Mouse (Mus musculus) kidney, adult 9 months (tissue): ENCODE measurements around the gene Usp46.
"Not testable (repeated sequence)": the region's sequence is repeated elsewhere in the genome, so short reads cannot be mapped to it uniquely, and the experiment has no call there.

Experiments used
- DNase-seq: peaks from one replicate; pipeline ENCODE4 v3.0.0; 2022

Usp46 gene

DNA sequence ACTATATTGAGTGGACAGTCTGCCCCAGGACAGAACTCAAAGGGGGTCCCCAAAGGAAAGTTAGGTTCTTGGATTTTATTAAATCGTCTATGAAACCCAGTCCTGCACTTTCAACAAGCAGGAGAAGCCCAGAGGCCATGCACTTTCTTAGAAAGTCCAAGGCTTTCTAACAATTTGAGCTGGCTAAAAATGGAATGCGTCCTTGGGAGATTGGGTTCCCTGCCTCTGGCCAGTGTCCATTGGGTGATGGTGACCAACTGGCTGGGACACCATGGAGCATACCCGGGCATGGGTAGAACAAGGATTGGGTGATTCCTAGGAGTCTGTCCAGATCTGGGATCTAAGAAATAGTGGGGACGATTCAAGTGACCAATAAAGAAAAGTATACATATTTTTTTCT lies 47.7 kb downstream of the Usp46 start:
- DNase-seq, result no peak

DNA sequence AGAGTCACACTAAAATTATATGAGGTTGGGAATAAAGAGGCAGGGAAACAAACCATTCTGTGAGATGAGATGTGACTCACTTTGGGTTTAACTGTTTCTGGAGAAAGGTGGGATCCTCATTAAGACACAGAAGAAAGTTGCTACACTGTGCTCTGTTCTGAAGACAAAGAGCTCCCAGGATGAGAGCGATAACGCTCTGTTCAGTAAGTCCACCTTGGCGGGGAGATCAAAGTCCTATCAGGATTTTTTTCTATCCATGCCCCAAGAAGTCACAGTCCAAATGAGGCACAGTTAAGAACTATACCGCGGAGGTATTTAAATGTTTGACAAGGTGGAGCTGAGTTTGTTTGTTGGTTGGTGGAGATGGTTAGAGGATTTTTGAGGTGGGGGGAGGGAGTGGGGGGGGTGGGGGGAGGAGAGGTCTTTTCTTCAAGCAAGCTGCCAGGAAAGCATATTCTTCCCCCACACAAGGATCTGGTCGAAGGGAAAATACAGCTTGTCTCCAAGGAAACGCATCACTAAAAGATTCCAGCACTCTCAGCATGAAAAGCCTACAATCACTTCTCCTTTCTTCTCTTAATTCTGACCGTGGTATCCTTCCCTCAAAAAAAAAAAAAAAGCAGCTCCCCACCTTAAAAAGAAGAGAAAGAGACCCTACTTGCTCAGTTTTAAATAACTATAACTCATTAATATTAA lies 49.2 kb downstream of the Usp46 start:
- DNase-seq, result peak; percentile 34

DNA sequence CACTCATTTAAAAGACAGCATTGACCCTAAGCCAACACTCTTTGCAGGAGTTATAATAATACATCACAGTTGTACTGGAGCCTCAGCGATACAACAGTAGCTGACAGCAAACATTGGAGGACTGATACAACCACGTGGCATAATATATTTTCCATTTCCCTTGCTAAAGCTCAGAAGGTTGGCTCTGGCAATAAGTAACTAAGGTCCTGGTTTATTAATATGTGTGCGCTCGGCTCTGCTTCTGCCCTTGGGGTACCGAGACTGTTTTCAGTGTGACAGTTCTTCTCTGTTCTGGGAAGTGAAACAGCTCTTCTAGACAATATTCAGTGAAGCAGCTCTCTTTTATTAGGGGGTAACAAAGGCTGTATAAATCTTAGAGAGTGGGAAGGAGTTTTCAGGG lies 50.7 kb downstream of the Usp46 start:
- peak; percentile 77 for DNase-seq

DNA sequence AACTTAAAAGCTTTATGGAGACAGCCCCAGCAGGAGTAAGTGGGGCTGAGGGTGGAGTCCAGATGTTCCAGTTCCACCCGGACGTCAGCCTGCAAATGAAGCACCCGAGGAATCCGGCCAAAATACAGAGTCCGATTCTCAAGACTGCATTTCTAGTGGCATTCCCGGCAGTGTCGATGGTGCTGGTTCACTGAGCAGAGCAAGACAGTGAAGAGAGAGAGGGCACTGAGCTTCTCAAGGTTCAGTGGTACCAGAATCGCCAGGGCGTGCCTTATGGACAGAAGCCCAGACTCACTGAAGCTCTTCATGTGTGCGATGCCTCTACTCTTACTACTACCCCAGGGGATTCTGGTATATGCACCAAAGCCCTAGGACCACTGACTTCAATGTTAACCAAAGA lies 56.6 kb downstream of the Usp46 start:
- DNase-seq, result peak; percentile 96

DNA sequence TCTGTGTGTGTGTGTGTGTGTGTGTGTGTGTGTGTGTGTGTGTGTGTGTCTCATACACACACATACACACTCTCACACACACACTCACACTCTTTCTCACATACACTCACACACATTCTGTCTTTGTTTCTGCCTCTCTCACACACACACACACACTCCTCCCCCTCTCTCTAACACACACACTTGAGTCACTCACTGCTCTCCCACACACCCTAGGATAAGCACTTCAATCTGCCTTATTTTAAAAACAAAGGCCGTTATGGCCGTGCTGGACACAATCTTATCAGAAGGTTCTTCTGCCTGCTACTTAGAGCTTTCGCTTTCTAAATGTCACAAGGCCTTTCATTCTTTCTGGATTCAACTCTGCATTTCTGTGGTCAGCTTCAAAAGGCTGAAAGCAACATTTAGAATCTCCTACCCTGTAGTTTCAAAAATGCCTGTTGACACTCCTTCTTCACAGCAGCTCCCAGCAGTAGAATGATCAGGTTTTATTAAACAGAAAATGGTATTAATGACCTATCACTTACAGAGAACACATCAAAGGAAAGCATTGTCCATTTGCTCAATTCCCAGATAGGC lies 60.6 kb downstream of the Usp46 start:
- no peak for DNase-seq

DNA sequence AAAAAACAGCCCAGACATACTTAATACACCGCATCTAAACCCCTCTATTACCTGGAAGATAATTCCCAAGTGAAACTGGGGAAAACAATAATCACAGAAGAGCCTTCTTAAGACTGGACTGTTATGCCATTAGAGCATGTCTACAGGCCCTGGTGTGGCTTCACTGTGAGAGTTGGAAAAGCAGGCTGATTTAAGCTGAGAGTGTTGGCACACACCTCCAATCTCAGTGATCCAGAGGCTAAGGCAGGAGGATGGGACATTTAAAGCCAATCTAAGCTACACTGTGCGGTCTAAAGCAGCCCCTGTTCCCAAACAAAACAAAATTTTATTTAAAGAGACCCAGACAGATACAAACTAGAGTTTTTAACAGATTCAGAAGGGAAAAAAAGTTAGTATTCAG lies 62.3 kb downstream of the Usp46 start:
- no peak for DNase-seq

DNA sequence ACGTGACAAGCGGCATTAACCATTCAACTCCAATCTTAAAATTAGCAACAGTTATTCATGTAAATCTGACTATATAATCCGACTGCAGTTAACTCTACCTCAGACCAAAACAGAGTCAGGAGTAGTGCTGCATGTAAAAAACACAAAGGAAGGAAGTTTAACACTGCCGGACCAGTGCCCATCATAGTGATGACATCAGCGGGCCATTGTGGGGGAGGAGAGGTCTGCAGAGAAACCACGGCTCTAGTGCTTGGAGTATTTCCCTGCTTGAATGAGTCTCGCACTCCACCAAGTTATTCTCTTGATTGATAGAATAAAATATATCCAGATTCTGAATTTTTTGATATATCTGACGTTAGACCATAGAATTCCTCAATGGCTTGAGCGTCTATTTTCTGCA lies 66.5 kb downstream of the Usp46 start:
- DNase-seq, result no peak

DNA sequence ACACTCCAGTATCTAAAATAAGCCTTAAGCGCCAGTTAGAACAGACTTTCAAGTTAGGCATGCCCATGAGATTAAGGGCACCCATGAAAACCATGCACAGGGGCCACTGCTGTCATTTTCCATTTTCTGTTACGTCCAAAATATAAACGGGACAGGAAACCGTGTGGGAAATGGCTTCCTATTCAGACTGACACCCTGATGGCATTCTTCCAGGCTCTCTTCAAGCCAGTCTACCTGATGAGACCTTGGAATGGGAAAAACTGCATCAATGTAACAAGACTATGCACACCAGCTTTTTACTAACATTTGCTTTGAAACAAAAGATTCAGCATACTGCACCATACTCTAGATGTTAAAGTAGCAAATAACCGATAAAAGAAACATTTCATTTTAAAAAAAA lies 69.3 kb downstream of the Usp46 start:
- DNase-seq, result no peak

DNA sequence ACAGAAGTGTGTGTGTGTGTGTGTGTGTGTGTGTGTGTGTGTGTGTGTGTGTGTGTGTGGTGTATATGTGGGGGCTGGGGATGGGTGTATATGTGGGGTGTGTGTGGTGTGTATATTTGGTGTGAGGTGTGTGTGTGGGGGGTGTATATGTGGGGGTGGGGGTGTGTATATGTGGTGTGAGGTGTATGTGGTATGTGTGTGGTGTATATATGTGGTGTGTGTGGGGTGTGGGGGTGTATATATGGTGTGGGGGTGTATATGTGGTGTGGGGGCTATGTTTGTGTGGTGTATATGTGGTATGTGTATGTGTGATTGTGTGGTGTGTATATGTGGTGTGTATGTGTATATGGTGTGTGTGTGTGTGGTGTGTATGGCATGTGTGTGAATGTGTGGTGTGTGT lies 73.4 kb downstream of the Usp46 start:
- no peak for DNase-seq

DNA sequence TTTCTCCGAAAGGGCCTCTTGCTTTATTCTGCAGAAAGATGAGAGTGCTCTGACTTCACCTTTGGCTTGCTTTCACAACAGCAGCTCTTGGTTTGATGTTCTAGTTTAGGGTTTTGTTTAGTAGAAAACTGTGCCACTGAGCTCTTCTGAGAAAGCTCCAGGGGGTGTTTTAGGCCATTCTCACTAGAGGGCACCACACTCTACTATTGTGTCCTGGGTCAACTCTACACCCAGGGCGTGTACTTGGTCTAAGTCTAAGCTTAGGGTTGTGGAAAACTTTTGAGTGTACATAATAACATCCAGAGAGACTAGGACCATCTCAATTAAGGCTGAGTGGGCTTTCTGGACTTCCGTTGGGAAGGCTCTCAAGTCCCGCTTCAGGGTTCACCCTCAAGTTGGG lies 74.7 kb downstream of the Usp46 start:
- peak; percentile 72 for DNase-seq

DNA sequence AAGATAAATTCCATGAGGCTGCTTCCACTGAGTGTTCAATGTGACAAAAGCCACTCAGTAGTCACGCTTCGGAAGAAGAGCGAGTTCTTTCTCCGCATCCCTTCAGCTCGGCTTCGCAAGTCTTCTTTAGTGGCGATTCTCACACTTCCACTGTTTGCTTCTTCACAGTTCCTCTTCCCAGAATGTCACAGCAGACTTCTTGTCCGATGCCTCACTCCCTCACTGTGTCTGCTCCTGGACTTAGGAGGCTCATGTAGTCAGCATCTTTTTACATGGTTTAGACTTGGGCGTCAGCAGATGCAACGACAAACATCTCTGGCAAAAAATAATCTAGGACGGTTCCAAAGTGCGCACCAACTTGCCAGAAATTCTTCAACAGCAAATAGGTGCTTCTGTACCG lies 75.9 kb downstream of the Usp46 start:
- no peak for DNase-seq

DNA sequence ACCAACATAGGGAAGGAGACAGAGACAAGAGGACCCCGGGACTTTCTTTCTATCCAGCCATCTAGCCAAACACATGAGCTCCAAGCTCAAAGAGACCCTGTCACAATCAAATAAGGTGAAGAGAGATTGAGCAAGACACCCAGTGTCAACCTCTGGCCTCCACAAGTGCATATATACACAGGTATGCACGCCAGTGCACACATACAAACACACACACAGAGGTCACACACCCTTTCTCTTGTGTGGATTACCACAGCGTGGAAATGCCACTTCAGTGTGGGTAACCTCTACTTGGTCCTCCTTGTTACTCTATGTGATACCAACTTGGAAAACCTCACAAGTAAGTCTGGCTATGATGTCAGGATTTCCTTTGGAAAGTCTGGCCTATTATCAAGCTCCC lies 78.7 kb downstream of the Usp46 start:
- DNase-seq, result no peak

DNA sequence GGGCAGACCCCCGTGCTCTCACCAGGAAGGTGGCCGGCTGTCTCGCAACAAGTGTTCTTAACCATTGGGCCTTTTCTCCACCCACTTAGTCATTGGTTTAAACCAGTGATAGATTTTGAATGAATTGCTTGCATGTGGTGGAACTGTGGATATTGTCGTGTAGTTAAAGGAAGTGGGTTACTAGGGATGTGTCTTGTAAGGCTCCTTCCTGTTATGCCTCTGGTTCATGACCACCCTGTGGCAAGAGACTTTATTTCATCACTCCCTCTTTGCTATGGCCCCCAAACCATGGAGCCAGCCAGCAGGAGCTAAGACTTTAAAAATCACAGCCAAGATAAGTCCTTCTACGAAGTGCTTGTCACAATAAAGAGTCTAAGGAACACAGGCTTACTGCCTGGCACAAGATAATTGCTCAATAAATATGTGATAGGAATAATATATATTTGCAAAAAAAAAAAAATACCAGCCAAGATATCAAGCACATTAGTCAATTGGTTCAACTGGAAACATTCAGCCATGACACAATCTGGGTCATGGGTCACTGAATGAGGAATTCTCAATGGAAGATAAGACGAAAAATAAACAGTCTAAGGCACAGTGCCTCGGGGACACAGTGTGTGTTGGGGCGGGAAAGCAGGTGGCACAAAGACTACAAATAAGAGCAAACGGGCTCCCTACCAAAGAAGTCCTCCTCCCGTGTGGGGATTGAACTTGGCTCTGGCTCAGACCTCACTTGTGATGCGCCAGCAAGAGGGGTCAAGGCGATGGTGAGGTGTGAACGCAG lies 80.3 kb downstream of the Usp46 start:
- DNase-seq, result no peak

DNA sequence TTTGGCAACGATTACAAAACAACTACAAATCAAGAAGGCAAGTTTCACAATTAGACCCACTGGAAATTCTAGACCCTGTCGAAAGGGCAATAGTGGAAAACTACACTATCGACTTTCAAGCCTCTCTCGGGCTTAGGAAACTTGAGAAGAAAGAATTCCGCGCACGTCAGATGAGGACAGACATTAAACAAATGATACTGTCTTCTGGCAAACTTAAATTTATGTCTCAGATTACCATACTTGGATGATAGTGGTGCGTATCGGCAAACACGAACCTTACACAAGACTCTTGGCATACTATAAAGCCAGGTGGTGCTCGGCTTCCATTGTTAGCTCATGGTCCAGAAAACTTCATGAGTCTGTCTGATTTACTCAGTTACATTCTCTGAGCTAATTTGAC lies 90.8 kb downstream of the Usp46 start:
- no peak for DNase-seq

DNA sequence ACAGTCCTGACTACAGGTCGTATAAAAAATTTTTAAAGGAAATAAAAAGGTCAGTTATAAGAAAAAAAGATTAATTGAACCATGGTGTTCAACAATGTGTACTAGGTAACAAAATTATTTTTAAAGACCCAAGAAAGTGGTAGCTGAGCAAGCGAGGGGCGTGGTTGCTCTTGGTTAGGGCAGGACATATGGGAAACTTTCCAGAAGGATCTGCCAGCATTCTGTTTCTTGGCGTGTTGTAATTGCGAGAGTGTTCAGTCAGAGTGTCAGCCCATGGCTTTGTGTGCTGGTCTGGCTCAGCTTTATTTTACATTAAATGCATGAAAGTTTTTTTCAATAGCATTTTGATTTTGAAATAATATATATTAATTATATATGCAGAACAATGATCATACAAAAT lies 96.5 kb downstream of the Usp46 start:
- DNase-seq, result no peak

DNA sequence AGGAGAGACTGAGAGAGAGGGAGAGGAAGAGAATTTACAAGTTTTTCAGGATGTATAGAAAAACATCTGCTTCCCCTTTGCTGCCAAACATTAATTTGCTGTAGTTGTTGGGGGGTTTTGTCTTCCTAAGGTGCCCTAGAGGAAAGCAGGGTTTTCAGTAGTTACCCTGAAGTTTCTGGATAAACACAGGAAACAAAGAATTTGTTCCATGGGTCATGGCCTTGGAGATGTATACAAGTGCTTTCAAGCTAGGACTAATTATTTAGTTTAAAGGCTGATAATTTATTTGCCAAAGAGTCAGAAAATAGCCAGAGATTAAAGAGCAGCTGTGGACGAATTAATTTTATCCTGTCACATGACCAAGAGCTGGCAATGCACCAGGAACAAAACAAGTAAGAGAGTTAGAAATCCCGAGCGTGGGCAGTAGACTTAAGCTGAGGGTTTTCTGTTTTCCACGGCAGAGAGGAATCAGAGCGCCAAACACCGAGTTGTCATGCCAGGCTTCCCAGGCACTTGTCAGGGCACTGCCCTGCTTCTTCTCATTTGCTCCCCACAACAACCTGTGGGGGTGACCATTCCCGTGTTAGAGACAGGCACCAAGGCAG lies 98.1 kb downstream of the Usp46 start:
- DNase-seq, result peak; percentile 61

DNA sequence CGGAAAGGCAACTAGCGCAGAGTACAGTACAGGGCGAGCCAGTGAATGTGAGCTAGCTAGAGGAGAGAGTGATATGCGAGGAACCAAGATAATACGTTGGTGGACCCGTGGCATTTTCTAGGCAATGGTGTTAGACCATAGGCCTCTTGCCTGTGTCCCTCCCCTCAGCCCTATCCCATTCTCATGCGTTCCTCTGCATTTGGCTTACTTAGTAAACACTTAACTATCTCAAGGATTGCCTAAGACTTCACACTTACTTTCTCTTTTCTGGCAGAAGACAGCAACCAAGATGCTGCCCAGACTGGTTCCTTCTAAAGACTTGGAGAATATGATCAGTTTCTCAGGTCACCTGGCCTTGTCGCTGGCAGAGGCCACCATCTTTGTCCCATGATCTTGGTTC lies 98.9 kb downstream of the Usp46 start:
- DNase-seq, result no peak

DNA sequence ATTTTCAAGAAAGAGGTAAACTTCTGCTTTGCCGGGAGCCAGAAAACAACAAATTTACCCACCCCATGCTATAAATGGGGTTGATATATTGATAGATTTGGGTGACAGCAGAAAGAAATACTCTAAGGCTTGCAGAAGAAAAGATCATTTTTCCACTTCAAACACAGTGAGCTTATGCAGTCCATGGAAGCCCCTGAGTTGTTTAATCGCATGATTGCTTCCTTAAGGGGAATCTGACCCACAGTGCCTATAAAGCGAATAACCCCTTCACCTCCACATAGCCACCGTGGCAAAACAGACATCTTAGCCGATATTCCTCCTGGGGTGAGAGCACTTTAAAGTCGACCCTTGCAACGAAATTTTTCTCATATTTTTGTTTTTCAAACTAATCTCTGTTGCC lies 108.5 kb downstream of the Usp46 start:
- DNase-seq, result no peak

DNA sequence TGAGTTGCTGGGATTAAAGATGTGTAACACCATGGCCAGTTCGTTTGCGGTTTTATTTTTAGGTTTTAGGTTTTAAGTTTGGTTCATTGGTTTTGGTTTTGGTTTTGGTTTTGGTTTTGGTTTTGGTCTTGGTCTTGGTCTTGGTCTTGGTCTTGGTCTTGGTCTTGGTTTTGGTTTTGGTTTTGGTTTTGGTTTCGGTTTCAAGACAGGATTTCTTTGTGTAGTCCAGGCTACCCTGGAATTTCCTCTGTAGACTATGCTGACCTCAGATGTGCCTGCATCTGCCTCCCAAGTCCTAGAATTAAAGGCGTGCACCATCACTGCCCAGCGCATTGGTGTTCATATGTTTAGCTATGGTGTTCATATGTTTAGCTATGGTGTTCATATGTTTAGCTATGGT lies 109.6 kb downstream of the Usp46 start:
- not testable (repeated sequence) for DNase-seq

DNA sequence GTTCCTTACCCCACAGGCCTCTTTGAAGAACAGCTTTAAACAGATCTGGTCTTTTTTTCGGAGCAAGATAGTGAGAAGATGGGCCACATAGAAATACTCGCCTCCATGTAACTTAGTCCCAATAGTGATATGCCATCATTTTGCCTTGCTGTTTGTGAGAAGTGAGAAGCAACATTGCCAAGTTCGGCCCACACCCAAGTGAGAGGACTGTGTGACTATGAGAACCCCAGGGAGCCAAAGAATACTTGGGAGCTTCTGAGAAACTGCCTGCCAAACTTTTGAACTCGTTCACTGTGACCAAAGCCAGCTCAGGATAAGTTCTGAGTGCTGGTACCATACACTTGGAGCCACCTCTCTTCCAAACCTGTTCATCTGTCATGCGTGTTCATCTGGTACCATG lies 110.1 kb downstream of the Usp46 start:
- no peak for DNase-seq

DNA sequence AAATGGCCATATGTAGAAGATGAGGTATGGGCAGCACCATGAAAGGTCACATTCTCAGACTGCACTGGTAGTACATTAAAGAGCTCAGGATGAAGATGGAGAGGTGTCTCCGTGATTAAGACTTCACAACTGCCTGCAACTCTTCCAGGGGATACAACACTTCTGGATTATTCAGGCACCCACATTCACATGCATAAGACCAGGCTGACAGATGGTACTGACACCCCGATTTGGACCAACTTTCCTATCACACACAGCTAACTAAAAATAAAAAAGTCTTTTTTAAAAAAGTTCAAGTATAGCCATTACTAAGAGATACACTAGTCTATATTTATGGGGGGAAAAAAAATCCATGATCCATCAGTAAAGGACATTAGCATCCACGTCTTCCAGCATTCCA lies 112.5 kb downstream of the Usp46 start:
- no peak for DNase-seq

DNA sequence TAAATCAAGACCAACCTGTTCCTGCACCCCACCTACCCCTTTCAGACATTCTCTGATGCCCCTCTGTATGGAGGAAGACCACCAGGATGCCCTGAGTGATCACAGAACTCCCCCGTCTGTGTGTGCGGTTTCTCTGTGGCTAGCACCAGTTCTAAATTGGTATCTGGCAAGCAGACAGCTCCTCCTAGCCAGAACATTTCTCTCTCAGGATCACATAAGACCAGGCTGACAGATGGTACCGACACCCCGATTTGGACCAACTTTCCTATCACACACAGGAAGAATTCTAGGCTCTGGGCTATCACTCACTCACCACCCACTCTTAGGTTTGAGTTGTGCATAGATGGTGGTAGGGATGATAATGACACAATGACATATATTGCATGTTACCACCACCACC lies 113.2 kb downstream of the Usp46 start:
- DNase-seq, result no peak

DNA sequence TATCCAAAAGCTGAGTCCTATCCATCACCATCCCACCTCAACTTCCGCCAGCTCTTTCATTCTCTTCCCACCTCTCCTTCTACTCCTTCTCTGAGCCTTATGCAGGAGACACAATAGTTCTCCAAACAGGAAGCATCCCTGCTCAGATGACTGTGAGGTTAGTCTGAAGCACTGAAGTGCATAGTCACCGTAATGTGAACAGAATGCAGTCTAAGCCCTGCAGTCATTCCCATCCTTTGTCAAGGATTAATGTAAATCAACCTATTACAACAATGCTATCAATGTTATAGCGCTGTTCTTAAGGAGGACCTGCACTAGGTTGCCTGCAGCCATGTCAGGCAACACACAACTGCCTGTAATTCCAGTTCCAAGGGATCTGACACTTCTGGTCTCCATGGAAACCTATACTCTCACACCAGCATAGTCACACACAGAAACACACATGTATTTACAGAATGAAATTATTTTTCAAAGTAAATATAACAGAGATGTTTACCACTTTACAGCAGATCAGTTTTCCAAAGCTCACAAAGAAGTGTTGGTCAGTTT lies 115.1 kb downstream of the Usp46 start:
- DNase-seq, result no peak

DNA sequence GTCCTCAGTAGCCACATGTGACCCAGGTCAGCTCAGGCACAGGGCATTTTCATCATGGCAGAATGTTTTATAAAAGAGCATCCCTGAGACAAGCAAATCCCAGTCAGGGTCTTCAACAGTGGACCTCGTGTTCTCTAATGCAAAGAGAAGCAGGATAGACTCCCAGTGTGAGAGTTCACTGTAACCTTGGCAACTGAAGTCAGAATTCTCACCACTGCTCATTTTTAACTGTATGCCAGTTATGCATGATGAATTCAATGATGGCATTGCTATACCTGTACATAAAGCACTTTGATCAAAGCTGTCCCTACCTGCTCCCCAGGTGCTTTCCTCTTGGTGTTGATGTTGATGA lies 116.6 kb downstream of the Usp46 start:
- DNase-seq, result no peak
